ENCODE assay signal across 28 mouse cellular contexts in genomic region chr16:24174595-24174994, GRCm38 (mm10).
A peak's percentile ranks its signal among the peaks of the same experiment; 100 is the strongest.
DNase-seq lines count a peak whose midpoint lies in the region; ATAC-seq lines count a peak whose summit lies in the region.
"Had no signal": no experiment of that assay in that cellular context is flagged by ENCODE, and none has a peak within 500 bp of the region (broad histone marks: within the 10 kb centered on the region; RNA-seq: fewer than 3 reads in every experiment).

No protein-coding gene starts in this region.

- H3K4me2 ChIP-seq in hindbrain, embryonic 12.5 days (replicated peaks) = no peak overlapping the region
- H3K4me2 ChIP-seq: embryonic facial prominence, embryonic 12.5 days; forebrain, embryonic 15.5 days; heart, embryonic 13.5 days; hindbrain, embryonic 15.5 days; kidney, embryonic 15.5 days; limb, embryonic 13.5 days; liver, embryonic 11.5 days; lung, embryonic 15.5 days; neural tube, embryonic 12.5 days; stomach, embryonic 15.5 days had no signal

- H3K36me3 ChIP-seq in hindbrain, embryonic 12.5 days = no peaks in the 10 kb centered on the region
- H3K36me3 ChIP-seq: embryonic facial prominence, embryonic 12.5 days; forebrain, embryonic 10.5 days; forebrain, embryonic 15.5 days; heart, embryonic 13.5 days; hindbrain, embryonic 15.5 days; kidney, embryonic 15.5 days; limb, embryonic 13.5 days; lung, embryonic 15.5 days; midbrain, embryonic 10.5 days; neural tube, embryonic 12.5 days; stomach, embryonic 15.5 days had no signal

- H3K9ac ChIP-seq in hindbrain, embryonic 12.5 days = no peak overlapping the region
- H3K9ac ChIP-seq: embryonic facial prominence, embryonic 12.5 days; forebrain, embryonic 15.5 days; heart, embryonic 13.5 days; hindbrain, embryonic 15.5 days; kidney, embryonic 15.5 days; limb, embryonic 13.5 days; lung, embryonic 15.5 days; neural tube, embryonic 12.5 days; stomach, embryonic 15.5 days had no signal

- no peaks in the 10 kb centered on the region for H3K27me3 ChIP-seq in hindbrain, embryonic 12.5 days
- H3K27me3 ChIP-seq: embryonic facial prominence, embryonic 12.5 days; forebrain, embryonic 15.5 days; hindbrain, embryonic 15.5 days; kidney, embryonic 15.5 days; limb, embryonic 13.5 days; lung, embryonic 15.5 days; neural tube, embryonic 12.5 days; stomach, embryonic 15.5 days had no signal

- H3K4me3 ChIP-seq in hindbrain, embryonic 12.5 days = no peak overlapping the region
- H3K4me3 ChIP-seq: embryonic facial prominence, embryonic 12.5 days; forebrain, embryonic 10.5 days; forebrain, embryonic 15.5 days; gastrocnemius, adult 2 months; heart, adult 2 months; heart, embryonic 13.5 days; hindbrain, embryonic 15.5 days; kidney, embryonic 15.5 days; limb, embryonic 13.5 days; lung, embryonic 15.5 days; midbrain, embryonic 10.5 days; neural tube, embryonic 12.5 days; stomach, embryonic 15.5 days had no signal

- peak; percentile 86 for DNase-seq in heart, adult 11 months
- no peak for DNase-seq in heart, adult 8-10 months (ENCODE audit: low spot score)
- peak; percentile 22 for DNase-seq in ES-CJ7 (ENCODE audit: low read depth, low spot score)
- DNase-seq in brain, adult 2 months (ENCODE audit: low read depth, low spot score) = peak; percentile 55
- DNase-seq: adrenal gland, postnatal 10 days; cerebellum, adult 8-10 months; embryo, embryonic 11 days; gastrocnemius, adult 2 months; gastrocnemius, postnatal 36 days; heart, adult 2 months; heart, postnatal 10 days; kidney, adult 11 months; kidney, postnatal 25 days had no signal

- H3K27ac ChIP-seq in hindbrain, embryonic 12.5 days = no peak overlapping the region
- H3K27ac ChIP-seq: embryonic facial prominence, embryonic 12.5 days; forebrain, embryonic 10.5 days; forebrain, embryonic 15.5 days; heart, adult 2 months; heart, embryonic 13.5 days; hindbrain, embryonic 15.5 days; kidney, embryonic 15.5 days; limb, embryonic 13.5 days; lung, embryonic 15.5 days; midbrain, embryonic 10.5 days; neural tube, embryonic 12.5 days; stomach, embryonic 15.5 days had no signal

- ATAC-seq in hindbrain, embryonic 12.5 days (ENCODE audit: low FRiP score) = no peak
- ATAC-seq in CD4-positive, CD25-positive, alpha-beta regulatory T cell, adult 4 months = no peak
- ATAC-seq: forebrain, embryonic 15.5 days; midbrain, embryonic 16.5 days had no signal

- no peaks in the 10 kb centered on the region for H3K4me1 ChIP-seq in hindbrain, embryonic 12.5 days
- H3K4me1 ChIP-seq: embryonic facial prominence, embryonic 12.5 days; forebrain, embryonic 15.5 days; hindbrain, embryonic 15.5 days; lung, embryonic 15.5 days; neural tube, embryonic 12.5 days; stomach, embryonic 15.5 days had no signal

- 91% methylated on average over 3 of the region's 3 CpGs for WGBS in hindbrain, embryonic 12.5 days

- no peaks in the 10 kb centered on the region for H3K9me3 ChIP-seq in hindbrain, embryonic 12.5 days (replicated peaks)
- H3K9me3 ChIP-seq: embryonic facial prominence, embryonic 12.5 days; forebrain, embryonic 10.5 days; forebrain, embryonic 15.5 days; heart, embryonic 13.5 days; hindbrain, embryonic 15.5 days; kidney, embryonic 15.5 days; limb, embryonic 13.5 days; lung, embryonic 15.5 days; midbrain, embryonic 10.5 days; neural tube, embryonic 12.5 days; stomach, embryonic 15.5 days had no signal
